Mouse (Mus musculus) embryonic facial prominence, embryonic 13.5 days (tissue): ENCODE data around the gene Tor1aip2. TPM values are rescaled to one million over a fixed set of nuclear protein-coding genes. Genes with fewer than 3 reads are reported as not detected.
"Not testable (repeated sequence)": the region's sequence is repeated elsewhere in the genome, so short reads cannot be mapped to it uniquely, and the experiment has no call there.

Experiments
- ATAC-seq: fragments of 200-750 bp; cut with Nextera tagmentation; 2 replicates; pipeline ENCODE4 v1.8.0; 2017; ENCODE audit warnings: low read depth; ENCODE audit not compliant: insufficient number of reproducible peaks, insufficient read depth, low FRiP score, low TSS enrichment
- H3K27ac ChIP-seq: fragments of 300-500 bp; sonication (generic); 2 replicates; pipeline ENCODE4 v1.5.1; 2015; ENCODE audit warnings: moderate library complexity, mild to moderate bottlenecking, inconsistent platforms
- H3K27me3 ChIP-seq: fragments of 300-500 bp; sonication (generic); 2 replicates; pipeline ENCODE4 v1.6.1; 2015; ENCODE audit warnings: mild to moderate bottlenecking, inconsistent platforms
- H3K36me3 ChIP-seq: fragments of 300-500 bp; sonication (generic); 2 replicates; pipeline ENCODE4 v1.6.1; 2015; ENCODE audit warnings: mild to moderate bottlenecking, inconsistent platforms
- H3K4me1 ChIP-seq: fragments of 300-500 bp; sonication (generic); 2 replicates; pipeline ENCODE4 v1.6.1; 2015; ENCODE audit warnings: inconsistent platforms
- H3K4me2 ChIP-seq: fragments of 300-500 bp; sonication (generic); 2 replicates; pipeline ENCODE4 v1.6.1; 2015; ENCODE audit warnings: moderate library complexity, mild to moderate bottlenecking, inconsistent platforms
- H3K4me3 ChIP-seq: fragments of 300-500 bp; sonication (generic); 2 replicates; pipeline ENCODE4 v1.5.1; 2015; ENCODE audit warnings: mild to moderate bottlenecking, inconsistent platforms
- H3K9ac ChIP-seq: fragments of 300-500 bp; sonication (generic); 2 replicates; pipeline ENCODE4 v1.6.1; 2015; ENCODE audit warnings: mild to moderate bottlenecking, inconsistent platforms
- H3K9me3 ChIP-seq: fragments of 300-500 bp; sonication (generic); 2 replicates; pipeline ENCODE4 v1.6.1; 2016; ENCODE audit warnings: inconsistent platforms
- WGBS: fragments of 180-500 bp; shearing (Covaris S2); methylation state at CpG from one replicate; pipeline ENCODE4 v1.1.7; 2015; ENCODE audit warnings: mixed read lengths; 5-methylcytosine and 5-hydroxymethylcytosine counted together
- polyA plus RNA-seq: library from polyadenylated mRNA; unstranded; fragments of >200 nt; fragmentation: Nextera tagmentation; extraction: Ambion mirVana; gene quantifications from 2 replicates; pipeline ENCODE4 v1.2.1, GENCODE M21; 2015

The Tor1aip2 gene
- polyA plus RNA-seq, 1 experiment from 2014 or later = 117 TPM

DNA sequence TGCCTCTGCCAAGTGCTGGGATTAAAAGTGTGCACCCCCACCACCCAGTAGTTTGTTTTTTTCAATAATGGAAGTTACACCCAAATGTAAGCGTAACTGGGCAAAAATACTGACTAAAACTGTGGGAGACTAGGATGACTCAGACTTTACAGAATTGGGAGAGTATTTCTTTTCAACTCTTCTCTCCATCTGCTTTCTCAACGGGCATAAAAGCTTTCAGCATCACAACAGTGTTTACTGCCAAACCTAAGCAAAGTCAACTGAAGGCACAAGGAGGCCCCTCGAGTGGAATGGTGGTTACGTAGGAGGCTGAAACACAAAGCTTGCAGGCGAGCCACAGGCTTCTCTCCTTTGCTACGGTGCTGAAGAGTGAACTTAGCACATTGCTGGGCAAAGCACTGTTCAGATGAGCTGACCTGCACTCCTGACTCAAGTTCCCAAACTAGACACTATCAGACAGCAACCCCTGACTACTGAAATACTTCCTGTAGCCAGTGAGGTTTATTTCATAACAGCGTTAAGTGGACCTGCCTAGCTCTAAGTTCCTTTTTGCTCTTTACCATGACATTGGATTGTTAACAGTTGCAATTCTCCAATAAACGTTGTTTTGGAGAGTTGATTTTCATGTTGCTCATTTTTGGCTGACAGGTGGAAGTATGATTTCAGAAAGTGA, 10.2 kb upstream of the Tor1aip2 start:
- ATAC-seq = no peak
- WGBS = 86% methylated on average over 8 of the region's 8 CpGs
- Histone ChIP-seq H3K9ac (no peak overlapping the region), H3K4me3 (no peak overlapping the region), H3K4me1 (no peaks in the 10 kb centered on the region), H3K9me3 (no peaks in the 10 kb centered on the region), H3K4me2 (no peak overlapping the region), H3K27me3 (no peaks in the 10 kb centered on the region), H3K27ac (no peak overlapping the region), H3K36me3 (peaks cover 48% of the 10 kb centered on the region)

DNA sequence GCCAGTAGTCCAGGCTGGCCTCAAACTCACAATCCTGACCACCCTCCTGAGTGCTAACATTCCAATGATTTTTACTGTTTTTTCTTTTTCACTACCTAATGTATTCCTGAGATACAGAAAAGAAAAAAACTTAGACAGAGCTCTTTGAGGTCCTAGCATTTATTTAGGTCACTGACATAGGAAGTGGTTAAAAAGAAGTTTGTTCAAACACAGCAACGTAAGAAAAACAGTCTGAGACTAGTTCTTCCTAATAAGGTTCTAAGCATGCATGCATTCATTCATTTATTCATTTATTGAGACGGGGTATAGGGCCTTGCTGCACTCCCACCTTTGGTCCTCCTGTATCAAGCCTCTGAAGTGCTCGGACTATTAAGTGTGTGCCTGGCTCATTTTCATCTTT, 7.4 kb upstream of the Tor1aip2 start:
- H3K27me3 ChIP-seq = no peaks in the 10 kb centered on the region
- H3K4me1 ChIP-seq = no peaks in the 10 kb centered on the region
- no peaks in the 10 kb centered on the region for H3K9me3 ChIP-seq
- no peak overlapping the region for H3K27ac ChIP-seq
- no peak overlapping the region for H3K4me3 ChIP-seq
- H3K36me3 ChIP-seq = peaks cover 53% of the 10 kb centered on the region
- no peak for ATAC-seq
- H3K4me2 ChIP-seq = no peak overlapping the region
- 92% methylated on average over 3 of the region's 3 CpGs for WGBS
- H3K9ac ChIP-seq = no peak overlapping the region

DNA sequence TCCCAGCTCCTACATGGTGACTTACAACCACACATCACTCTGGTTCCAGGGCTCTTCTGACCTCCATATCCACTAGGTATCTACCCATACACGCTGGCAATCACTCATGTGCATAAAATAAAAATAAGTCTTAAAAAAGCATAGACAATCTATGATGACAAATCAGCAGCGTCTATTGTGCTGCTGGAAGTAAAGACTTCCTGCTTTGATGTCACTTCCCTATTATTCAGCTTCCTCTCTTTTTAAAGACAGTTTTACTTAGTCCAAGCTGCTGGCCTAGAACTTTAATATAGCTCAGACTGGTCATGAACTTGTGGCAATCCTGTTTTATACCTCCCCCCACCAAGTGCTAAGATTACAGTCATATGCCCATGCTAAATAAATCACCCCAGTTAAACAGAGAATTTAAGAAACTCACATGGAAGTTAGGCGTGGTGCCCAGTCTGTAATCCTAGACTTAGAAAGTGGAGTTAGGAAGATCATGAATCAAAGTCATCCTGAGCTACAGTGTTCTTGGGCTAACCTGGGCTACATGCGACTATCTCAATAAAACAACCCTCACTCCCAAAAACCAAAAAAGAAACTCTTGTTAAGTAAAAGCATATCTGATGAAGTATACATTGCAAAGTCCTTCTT, 6.7 kb upstream of the Tor1aip2 start:
- 90% methylated on average over 4 of the region's 4 CpGs for WGBS

DNA sequence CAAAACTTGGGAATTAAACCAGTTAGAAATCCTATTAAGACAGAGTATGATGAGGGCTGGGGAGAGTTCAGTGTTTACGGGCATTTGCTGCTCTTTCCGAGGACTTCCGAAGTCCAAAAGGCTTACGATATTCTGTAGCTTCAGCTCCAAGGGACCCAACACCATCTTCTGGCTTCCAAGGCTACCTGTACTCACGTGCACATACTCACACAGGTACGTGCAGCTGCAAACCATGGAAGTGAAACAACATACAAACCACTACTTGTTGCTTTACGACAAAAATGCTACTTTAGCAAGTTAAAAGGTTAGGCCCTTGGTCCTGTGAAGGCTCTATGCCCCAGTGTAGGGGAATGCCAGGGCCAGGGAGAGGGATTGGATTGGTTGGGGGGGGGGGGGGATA, 1.3 kb upstream of the Tor1aip2 start:
- Histone ChIP-seq H3K9me3 (no peaks in the 10 kb centered on the region), H3K36me3 (peaks cover 44% of the 10 kb centered on the region)

More for the DNA sequence above, 6.7 kb upstream of the Tor1aip2 start:
- no peaks in the 10 kb centered on the region for H3K27me3 ChIP-seq
- no peak overlapping the region for H3K4me2 ChIP-seq
- H3K9me3 ChIP-seq = no peaks in the 10 kb centered on the region
- no peak overlapping the region for H3K4me3 ChIP-seq
- H3K4me1 ChIP-seq = no peaks in the 10 kb centered on the region
- H3K27ac ChIP-seq = no peak overlapping the region
- H3K9ac ChIP-seq = no peak overlapping the region
- no peak for ATAC-seq
- H3K36me3 ChIP-seq = peaks cover 57% of the 10 kb centered on the region

DNA sequence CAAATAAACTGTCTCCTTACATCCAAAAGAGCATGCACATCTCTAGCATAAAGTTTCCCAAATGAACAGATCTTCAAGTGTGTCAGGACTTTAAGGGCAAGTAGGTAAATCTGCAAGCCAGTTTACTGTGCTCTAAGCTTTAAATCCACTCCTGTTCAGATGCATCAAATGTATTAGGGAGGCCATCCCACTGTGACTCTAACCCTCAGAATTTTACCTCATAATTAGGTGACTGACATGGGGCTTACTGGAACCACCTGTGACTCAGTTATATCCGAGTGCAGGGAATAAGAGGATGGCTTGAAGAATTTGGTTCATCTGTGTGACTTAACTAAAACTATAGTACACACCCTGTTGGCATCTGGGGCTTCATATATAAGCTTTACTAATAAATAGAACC, 542 bp upstream of the Tor1aip2 start:
- H3K27me3 ChIP-seq = no peaks in the 10 kb centered on the region
- H3K36me3 ChIP-seq = peaks cover 37% of the 10 kb centered on the region

More for the DNA sequence above, 1.3 kb upstream of the Tor1aip2 start:
- H3K4me1 ChIP-seq = peaks cover 10% of the 10 kb centered on the region
- H3K27me3 ChIP-seq = no peaks in the 10 kb centered on the region
- H3K4me2 ChIP-seq = no peak overlapping the region; the same call in 1 of the 2 replicates
- no peak overlapping the region for H3K27ac ChIP-seq
- no peak for ATAC-seq
- H3K4me3 ChIP-seq = no peak overlapping the region
- WGBS = 96% methylated on average over 7 of the region's 7 CpGs
- H3K9ac ChIP-seq = no peak overlapping the region

DNA sequence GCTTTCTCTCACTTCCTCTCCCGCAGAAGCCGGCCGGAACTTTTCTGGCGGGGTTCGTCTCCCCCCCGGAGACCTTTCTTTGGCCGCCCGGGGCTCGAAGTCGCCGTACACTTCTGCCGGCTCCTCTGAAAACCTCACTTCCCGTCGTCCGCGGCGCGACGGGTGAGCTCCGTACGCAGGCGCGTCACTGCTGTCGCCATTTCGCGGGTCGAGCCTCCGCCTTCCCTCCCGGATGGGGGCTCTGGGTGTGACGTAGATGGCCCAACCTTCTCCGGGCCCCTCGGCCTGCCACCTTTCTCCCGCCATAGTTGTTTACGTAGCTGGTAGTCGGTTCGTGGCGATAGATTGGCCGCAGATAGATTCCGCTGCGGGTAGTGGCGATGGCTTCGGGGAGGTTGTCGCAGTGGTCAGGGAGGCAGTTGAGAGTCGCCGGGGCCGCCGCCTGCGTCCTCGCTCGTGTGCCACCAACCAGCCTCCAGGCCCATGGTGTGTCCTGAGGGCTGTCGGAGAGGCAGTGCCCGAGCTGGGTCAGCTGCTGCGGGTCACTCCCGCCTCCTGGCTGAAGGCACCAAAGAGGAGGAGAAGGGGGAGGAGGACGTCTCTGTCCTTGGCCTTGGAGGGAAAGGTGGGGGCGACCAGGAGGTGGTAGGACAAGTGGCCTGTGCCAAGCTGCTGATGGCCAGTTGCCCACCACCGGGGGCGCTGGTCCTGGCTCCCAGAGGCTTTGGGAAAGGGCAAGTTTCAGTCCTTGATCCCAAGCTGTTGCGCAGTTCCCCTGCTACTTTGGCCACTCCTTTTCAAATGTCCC, 931 bp downstream of the Tor1aip2 start, which contains the start of gene Tor1aip1:
Gene Tor1aip1 (minus strand): TSS at position 551 of the 808 bp plus-strand sequence.
- Histone ChIP-seq H3K36me3 (peaks cover 24% of the 10 kb centered on the region), H3K9me3 (no peaks in the 10 kb centered on the region), H3K9ac (peak within 1 kb of the TSS; percentile 93), H3K27ac (peak within 1 kb of the TSS; percentile 100), H3K4me3 (peak within 1 kb of the TSS; percentile 83), H3K27me3 (no peaks in the 10 kb centered on the region), H3K4me2 (peak within 1 kb of the TSS; percentile 71), H3K4me1 (peaks cover 14% of the 10 kb centered on the region)
- ATAC-seq = peak; percentile 93
- WGBS = under 1% methylated on average over 59 of the region's 59 CpGs

More for the DNA sequence above, 542 bp upstream of the Tor1aip2 start:
- H3K27ac ChIP-seq = peak overlapping the region; percentile 100
- ATAC-seq = no peak
- H3K4me3 ChIP-seq = peak overlapping the region; percentile 83
- peak overlapping the region; percentile 93 for H3K9ac ChIP-seq
- peaks cover 10% of the 10 kb centered on the region for H3K4me1 ChIP-seq
- H3K9me3 ChIP-seq = no peaks in the 10 kb centered on the region
- WGBS = 20% methylated on average over 1 of the region's 1 CpGs
- H3K4me2 ChIP-seq = peak overlapping the region; percentile 71

DNA sequence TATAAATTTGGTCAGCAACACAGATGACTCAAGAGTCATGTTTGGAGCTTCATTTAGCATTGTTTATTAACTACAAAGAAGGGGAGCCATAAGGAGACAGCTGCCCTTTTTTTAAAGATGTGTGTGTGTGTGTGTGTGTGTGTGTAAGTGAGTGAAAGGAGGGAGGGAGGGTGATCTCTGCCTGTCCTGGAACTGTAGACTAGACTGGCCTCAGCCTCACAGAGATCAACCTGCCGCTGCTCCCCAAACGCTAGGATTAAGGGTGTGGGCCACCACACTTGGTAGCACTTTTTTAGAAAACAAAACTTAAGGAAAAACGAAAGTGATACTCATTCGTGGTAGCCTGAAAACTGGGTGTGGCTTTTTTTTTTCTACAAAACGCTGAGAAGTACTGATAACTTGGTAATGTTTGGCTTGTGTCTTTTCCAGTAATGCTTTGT, 2.0 kb downstream of the Tor1aip2 start:
- H3K9me3 ChIP-seq = no peaks in the 10 kb centered on the region
- peaks cover 16% of the 10 kb centered on the region for H3K36me3 ChIP-seq
- 56% methylated on average over 5 of the region's 5 CpGs for WGBS
- H3K27ac ChIP-seq = no peak overlapping the region
- H3K4me1 ChIP-seq = peaks cover 21% of the 10 kb centered on the region
- ATAC-seq = no peak
- peak overlapping the region; percentile 71 for H3K4me2 ChIP-seq
- no peaks in the 10 kb centered on the region for H3K27me3 ChIP-seq
- 0 out of 2 replicates have a peak overlapping the region, but pooled peaks have one; percentile 14 for H3K4me3 ChIP-seq
- H3K9ac ChIP-seq = no peak overlapping the region

DNA sequence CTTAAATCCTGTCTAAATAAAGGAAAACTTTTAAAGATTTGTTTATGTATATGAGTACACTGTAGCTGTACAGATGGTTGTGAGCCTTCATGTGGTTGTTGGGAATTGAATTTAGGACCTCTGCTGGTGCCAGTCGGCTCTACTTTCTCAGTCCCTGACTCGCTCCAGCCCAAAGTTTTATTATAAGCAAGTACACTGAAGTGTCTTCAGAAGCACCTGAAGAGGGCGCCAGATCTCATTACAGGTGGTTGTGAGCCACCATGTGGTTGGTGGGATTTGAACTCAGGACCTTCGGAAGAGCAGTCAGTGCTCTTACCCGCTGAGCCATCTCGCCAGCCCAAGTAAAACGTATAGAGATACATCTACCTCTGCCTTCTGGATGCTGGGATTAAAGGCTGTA, 4.8 kb downstream of the Tor1aip2 start:
- WGBS = 67% methylated on average over 7 of the region's 7 CpGs
- H3K27ac ChIP-seq, H3K27me3 ChIP-seq, H3K9me3 ChIP-seq, H3K4me3 ChIP-seq, ATAC-seq, H3K9ac ChIP-seq: not testable (repeated sequence)
- peak overlapping the region; percentile 82; the same call in 1 of the 2 replicates for H3K4me2 ChIP-seq
- H3K36me3 ChIP-seq = peaks cover 12% of the 10 kb centered on the region
- H3K4me1 ChIP-seq = peaks cover 25% of the 10 kb centered on the region

DNA sequence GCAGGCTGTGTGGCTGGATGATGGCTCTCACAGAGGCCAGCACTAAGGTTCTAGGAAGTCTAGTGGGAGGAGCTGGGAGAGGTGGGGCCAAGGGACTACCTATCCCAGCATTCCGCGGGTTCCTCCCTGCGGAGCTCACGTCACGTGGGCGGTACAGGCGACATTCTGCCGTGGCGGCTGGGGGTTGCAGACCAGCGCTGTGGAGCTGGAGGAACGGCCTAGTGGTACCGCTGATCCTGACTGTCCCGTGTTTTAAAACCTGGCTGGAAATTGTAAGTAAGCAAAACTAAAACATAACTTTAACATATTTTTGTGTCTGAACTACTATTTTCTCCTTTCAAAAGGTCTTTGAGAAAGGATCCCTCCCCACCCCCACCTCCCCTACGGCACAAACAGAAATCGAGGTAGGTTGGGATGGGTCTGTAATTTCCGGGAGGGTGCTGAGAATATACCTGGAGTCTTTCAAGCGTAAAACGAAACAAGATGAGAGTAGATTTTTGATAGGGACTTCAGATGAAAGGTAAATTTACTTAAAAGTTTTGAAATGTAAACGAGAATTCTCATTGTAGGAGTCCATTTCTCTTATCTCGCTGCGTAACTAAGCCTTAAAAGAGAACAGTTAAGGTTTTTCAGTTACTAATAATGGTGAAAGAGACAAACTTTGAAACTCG, 5.7 kb downstream of the Tor1aip2 start:
- Histone ChIP-seq H3K27ac (peak overlapping the region; percentile 68; the same call in 1 of the 2 replicates), H3K4me1 (peaks cover 27% of the 10 kb centered on the region), H3K27me3 (no peaks in the 10 kb centered on the region), H3K4me2 (peak overlapping the region; percentile 82), H3K9me3 (no peaks in the 10 kb centered on the region), H3K36me3 (peaks cover 15% of the 10 kb centered on the region), H3K9ac (peak overlapping the region; percentile 77), H3K4me3 (peak overlapping the region; percentile 67)
- WGBS = under 1% methylated on average over 22 of the region's 22 CpGs
- peak; percentile 87 for ATAC-seq

DNA sequence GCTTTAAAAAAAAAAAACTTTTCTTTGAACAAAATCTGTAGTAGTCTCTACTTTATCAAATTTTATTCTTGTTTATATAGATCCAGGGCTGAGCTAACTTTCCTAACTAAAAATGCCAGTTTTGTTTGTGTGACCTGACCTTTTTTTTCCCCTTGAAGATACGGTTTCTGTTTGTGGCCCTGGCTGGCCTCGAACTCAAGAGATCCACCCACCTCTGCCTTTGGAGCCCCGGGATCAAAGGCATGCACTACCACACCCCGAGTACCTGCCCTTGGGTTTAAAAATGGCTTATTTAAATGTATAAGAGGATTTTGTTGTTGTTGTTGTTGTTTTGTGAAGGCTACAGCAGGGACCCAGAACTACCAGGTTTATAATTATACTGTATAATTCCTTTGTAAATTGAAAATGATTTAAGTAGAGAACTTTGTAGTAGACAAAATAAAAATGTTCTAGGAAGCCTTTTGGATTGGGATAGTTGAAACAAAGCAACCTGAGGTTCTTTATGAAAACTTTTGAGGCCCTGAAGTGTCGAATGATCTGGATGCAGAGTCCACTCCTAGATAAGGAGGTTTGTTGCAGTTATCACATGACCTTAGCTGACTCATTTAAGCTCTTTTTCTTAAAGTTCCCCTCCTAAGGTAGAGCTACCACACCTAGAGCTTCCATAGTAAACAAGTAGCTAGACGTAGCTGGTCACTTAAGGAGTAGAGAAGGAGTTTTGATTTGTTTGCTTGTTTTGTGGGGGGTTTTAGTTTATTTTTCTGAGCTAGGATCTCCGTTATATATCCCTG, 6.4 kb downstream of the Tor1aip2 start:
- Histone ChIP-seq H3K27ac (peak overlapping the region; percentile 8; the same call in 1 of the 2 replicates), H3K4me1 (peaks cover 27% of the 10 kb centered on the region), H3K4me3 (peak overlapping the region; percentile 67), H3K4me2 (peak overlapping the region; percentile 82), H3K9me3 (no peaks in the 10 kb centered on the region), H3K9ac (peak overlapping the region; percentile 70), H3K27me3 (no peaks in the 10 kb centered on the region), H3K36me3 (peaks cover 19% of the 10 kb centered on the region)
- no peak for ATAC-seq
- 42% methylated on average over 7 of the region's 7 CpGs for WGBS
